Mouse (Mus musculus) urinary bladder, postnatal 25 days (tissue): Measurements from ENCODE around the gene Apol7e.
"Not testable (repeated sequence)": the region's sequence is repeated elsewhere in the genome, so short reads cannot be mapped to it uniquely, and the experiment has no call there.

Experiments used
- DNase-seq: peaks from one replicate; pipeline ENCODE4 v3.0.0; 2022; ENCODE audit warnings: low spot score

The Apol7e gene

GRCm38 (mm10) chr15:77698656-77699055, at the start of gene Apol7e:
Apol7e (plus strand) TSS chr15:77698857.
- DNase-seq = not testable (repeated sequence)

- not testable (repeated sequence) for DNase-seq
Observed at GRCm38 (mm10) chr15:77651143-77651542, 47.5 kb upstream of the Apol7e start.

- not testable (repeated sequence) for DNase-seq
Observed at GRCm38 (mm10) chr15:77659773-77660172, 38.9 kb upstream of the Apol7e start.

- DNase-seq = not testable (repeated sequence)
Observed at GRCm38 (mm10) chr15:77661841-77662240, 36.8 kb upstream of the Apol7e start.

GRCm38 (mm10) chr15:77674081-77674480, 24.6 kb upstream of the Apol7e start:
- not testable (repeated sequence) for DNase-seq

GRCm38 (mm10) chr15:77683944-77684343, 14.7 kb upstream of the Apol7e start:
- peak; percentile 26 for DNase-seq

- DNase-seq = not testable (repeated sequence)
Observed at GRCm38 (mm10) chr15:77691532-77692311, 6.9 kb upstream of the Apol7e start.

- DNase-seq = peak; percentile 5
Observed at GRCm38 (mm10) chr15:77694687-77695295, 3.9 kb upstream of the Apol7e start.

GRCm38 (mm10) chr15:77705306-77705705, 6.6 kb downstream of the Apol7e start:
- DNase-seq = not testable (repeated sequence)

- DNase-seq = not testable (repeated sequence)
Observed at GRCm38 (mm10) chr15:77708936-77709335, 10.3 kb downstream of the Apol7e start.

- not testable (repeated sequence) for DNase-seq
Observed at GRCm38 (mm10) chr15:77718240-77718639, 19.6 kb downstream of the Apol7e start.

GRCm38 (mm10) chr15:77721509-77721908, 22.9 kb downstream of the Apol7e start:
- DNase-seq = not testable (repeated sequence)

- DNase-seq = not testable (repeated sequence)
Observed at GRCm38 (mm10) chr15:77724208-77724911, 25.7 kb downstream of the Apol7e start.

- DNase-seq = not testable (repeated sequence)
Observed at GRCm38 (mm10) chr15:77725393-77726020, 26.9 kb downstream of the Apol7e start.

GRCm38 (mm10) chr15:77727139-77727538, 28.5 kb downstream of the Apol7e start:
- not testable (repeated sequence) for DNase-seq

- DNase-seq = not testable (repeated sequence)
Observed at GRCm38 (mm10) chr15:77727745-77728144, 29.1 kb downstream of the Apol7e start.

GRCm38 (mm10) chr15:77728739-77729138, 30.1 kb downstream of the Apol7e start, which contains the start of gene Apol9b:
Apol9b (plus strand) TSS chr15:77729039.
- not testable (repeated sequence) for DNase-seq

GRCm38 (mm10) chr15:77731605-77732004, 32.9 kb downstream of the Apol7e start:
- no peak for DNase-seq

- DNase-seq = not testable (repeated sequence)
Observed at GRCm38 (mm10) chr15:77732851-77733250, 34.2 kb downstream of the Apol7e start.

- DNase-seq = not testable (repeated sequence)
Observed at GRCm38 (mm10) chr15:77733380-77733779, 34.7 kb downstream of the Apol7e start.

GRCm38 (mm10) chr15:77733903-77734302, 35.2 kb downstream of the Apol7e start:
- DNase-seq = not testable (repeated sequence)
